Mouse (Mus musculus) T-helper 17 cell (primary cell): ENCODE measurements at regions not wholly inside any gene's neighbourhood (a gene's known extent, or its start where the extent isn't known, plus 50 kb on each side); places are given as distances from the start of the nearest gene placed in this dataset.

ENCODE experiments used
- in situ Hi-C, 2 experiments: fragments of 300-600 bp; cut with MboI, MseI; formaldehyde crosslinking; loops; 1 replicate in 1 of 2; 2 replicates in 1 of 2; pipeline ENCODE4 v1.15.1; 2025; ENCODE audit warnings: high pct_unique_total_duplicates in 2 of 2

DNA sequence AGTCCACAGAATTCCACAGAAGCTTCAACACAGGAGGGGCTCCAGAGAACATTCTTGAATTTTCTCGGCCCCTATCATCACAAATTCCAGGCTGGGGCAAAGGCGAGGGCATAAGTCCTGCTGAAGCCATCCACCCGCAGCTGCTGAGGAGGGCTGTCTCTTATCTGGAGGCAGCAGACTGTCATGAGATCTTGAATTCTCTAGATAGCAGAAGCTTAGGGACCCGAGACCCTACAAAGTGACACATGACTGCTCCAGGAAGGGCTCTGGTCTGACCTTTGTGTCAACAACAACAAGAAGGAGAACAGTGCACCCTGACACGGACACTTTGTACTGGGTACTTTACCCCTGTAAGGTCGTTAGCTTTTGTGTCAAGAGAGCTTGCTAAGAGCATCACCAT is 57.2 kb downstream of the Lao1 start:
- in situ Hi-C loops, result no loop called here

DNA sequence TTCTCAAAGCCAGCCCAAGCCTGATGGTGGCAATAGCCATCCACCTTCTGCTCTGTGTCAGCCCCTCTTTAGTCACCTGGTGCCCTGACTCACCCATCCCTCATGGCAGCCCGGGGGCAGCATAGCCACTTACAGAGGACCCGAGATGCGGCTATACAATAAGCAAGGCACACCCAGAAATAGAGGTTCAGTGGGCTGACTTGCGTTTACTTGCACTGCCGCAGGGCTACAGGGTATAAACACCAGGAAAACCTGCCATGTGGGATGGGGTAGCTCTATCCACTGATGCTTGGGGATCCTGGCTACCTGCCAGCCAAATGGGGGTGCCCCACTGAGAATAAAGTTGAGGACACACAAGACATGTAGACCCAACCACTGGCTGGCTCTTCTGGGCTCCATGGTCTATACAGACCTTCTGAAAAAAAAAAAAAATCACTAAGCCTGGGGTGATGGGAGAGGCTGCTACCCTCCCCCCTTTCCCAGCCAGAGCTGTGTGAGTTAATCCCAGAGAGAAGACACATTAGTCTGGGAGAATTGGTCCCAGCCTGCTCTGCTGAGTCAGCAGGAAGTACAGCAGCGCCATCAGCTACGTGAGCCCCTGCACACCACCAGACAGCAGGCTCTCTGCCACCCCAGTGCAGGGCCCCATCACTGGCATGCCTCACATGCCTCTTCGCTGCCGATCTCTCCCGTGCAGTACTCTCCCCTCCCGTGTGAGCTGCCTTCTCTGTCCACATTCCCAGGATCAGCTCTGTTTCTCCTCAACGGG is 57.8 kb downstream of the Lao1 start:
- in situ Hi-C loops, result no loop called here

DNA sequence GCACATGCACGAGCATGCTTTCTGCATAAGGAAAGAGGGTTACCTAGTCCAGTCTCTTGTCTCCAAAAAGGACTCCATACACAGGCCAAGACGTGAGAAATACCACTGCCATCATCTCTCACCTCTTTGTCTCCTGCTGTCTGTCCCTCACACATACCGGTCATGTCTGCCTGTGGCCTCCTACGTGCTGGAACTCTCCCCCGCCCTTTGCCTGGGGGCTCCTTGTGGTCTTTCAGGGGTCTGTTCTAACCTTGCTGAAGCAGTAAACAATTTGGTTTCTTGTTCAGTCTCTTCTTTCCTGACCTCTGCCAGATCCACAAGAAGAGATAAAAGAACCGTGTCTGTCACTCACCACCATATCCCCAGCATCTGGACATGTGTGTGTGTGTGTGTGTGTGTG is 61.0 kb downstream of the Lao1 start:
- in situ Hi-C loops, result loop anchor here in 1 of 2 experiments (10.0 kb wide), 1 partner anchor 1518 kb away; no protein-coding TSS in a partner anchor

DNA sequence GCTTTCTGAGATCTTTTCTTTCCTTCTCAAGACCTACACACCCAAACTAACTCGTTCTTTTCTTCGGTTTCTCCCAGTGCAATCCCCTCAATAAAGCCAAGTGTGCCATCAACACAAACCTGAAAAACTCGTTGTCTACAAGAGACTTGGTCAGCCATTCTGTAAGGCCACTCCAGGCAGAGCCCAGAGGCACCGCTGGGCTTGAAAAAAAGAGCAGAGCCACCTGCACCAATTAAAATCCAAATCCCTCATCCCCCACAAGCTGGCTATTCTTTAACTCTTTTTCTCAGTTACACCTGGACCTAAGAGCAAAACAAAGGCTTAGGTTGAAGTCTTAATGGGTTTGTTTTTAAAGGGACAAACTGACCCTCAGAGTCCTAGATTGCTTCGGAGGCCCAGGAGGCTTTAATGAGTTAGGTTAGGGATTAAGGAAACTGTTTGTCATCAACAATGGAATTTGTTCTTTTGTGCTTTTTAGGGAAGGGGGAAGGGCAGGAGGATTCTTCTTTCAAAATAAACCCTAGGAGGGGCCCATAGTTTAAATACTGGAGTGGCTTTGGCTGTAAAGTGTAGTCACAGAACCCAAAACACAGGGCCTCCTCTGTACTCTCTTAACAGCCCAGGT is 65.0 kb downstream of the Lao1 start:
- in situ Hi-C loops, result loop anchor here in 1 of 2 experiments (10.0 kb wide), 1 partner anchor 1522 kb away; no protein-coding TSS in a partner anchor

DNA sequence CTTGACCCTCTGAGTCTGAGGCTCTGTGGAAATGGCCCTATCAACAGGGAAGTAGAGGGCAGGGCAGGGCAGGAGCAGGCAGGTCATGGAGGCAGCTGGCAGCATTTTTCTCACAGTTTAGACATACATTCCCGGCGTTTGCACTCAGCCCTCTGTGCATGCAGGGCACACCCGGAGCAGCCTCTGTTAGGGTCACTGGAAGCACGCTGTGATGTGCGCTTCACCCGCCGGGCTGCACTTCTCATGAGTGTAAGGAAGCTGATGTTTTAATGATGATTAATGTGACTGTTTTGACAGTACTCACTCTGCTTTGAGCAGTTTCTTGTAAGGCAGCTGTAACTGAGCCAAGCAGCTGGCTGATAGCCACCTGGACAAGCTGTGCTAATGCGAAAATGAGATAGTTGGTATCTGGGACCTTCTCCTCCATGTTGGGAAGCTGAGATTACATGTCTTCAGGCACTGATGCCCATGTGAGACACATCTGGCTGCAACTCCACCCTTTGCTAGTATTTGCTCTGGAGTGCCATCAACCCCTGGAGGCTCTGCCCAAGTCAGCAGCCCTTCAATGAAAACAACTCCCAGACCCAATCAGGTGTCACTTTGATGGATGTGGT is 66.9 kb downstream of the Lao1 start:
- in situ Hi-C loops, result loop anchor here in 1 of 2 experiments (10.0 kb wide), 1 partner anchor 1524 kb away; no protein-coding TSS in a partner anchor

DNA sequence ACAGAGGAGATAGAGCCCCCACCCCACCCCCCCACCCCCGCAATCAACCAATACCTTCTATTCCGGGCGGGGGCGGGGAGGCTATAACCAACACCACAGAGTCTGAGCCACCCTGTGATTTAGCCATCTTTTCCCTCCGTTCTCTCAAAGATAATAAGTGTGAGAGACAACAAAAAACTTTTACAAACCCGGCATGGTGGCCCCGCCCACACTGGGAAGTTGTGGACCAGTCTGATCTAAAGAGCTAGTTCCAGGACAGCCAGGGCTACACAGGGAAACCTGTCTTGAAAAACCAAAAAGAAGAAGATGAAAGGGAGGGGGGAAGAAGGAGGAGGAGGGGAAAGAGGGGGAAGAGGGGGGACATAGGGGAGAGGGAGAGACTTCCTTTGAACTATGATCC is 67.7 kb downstream of the Lao1 start:
- in situ Hi-C loops, result loop anchor here in 1 of 2 experiments (10.0 kb wide), 1 partner anchor 1524 kb away; no protein-coding TSS in a partner anchor

GRCm38 (mm10) chr4:119029735-119030134 is 68.4 kb downstream of the Lao1 start:
- in situ Hi-C loops, result loop anchor here (10.0 kb wide), 2 partner anchors 775 to 1525 kb away; no protein-coding TSS in a partner anchor

DNA sequence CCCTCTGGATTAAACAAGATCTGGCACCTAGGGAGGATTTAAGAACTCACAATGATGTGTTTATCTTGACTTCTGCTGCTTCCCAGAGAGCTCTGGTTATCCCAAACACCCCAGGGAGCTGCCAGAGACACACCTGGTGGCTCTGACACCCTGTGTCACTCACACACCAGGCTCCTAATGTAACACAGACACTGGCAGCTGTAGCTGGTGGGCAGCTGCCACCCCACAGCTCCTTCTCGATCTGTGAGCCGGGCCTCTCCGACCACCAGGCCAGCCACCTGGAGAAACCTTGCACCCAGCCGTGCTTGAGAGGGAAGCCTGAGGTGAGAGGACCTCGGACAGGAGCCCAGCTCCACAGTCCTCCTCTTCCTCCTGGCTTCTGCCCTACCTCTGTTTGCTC is 69.5 kb downstream of the Lao1 start:
- in situ Hi-C loops, result loop anchor here in 1 of 2 experiments (10.0 kb wide), 1 partner anchor 776 kb away; no protein-coding TSS in a partner anchor

DNA sequence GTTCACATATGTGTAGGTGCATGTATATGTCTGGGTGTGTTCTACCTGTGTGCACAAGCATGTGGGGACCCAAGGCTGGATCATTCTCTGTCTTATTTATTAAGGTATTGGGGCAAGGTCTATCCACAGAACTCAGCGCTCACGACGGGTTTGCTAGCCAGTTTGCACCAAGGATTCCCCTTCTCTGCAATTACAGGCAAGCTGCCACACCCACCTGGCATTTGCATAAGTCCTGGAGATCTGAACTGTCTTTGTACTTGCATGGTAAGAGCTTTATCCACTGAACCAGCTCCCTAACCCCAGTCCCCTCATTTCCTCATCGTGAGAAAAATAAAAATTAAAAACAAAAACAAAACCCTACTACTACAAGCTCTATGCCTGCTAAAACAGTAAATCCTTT is 71.6 kb downstream of the Lao1 start:
- in situ Hi-C loops, result loop anchor here in 1 of 2 experiments (10.0 kb wide), 1 partner anchor 778 kb away; no protein-coding TSS in a partner anchor

DNA sequence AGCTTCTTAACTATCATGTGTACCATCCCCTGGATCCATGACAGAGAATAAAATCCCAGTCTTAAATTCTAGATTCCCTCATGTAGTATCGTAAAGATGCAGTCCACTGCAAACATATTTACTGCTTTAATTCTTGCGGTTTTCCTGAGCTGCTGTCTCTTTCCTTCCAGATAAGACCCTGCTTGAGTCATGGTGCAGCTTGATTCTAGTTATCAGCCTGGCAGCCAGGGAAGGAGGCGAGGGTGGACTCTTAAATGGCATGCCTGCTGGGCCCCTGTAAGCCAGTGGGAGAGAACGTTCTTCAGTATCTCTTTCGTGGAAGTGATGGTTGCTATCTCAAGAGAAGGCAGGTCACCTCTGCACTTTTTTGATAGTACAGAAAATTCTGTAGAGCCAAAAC is 71.9 kb upstream of the Slc2a1 start:
- in situ Hi-C loops, result loop anchor here in 1 of 2 experiments (10.0 kb wide), 1 partner anchor 782 kb away; no protein-coding TSS in a partner anchor

DNA sequence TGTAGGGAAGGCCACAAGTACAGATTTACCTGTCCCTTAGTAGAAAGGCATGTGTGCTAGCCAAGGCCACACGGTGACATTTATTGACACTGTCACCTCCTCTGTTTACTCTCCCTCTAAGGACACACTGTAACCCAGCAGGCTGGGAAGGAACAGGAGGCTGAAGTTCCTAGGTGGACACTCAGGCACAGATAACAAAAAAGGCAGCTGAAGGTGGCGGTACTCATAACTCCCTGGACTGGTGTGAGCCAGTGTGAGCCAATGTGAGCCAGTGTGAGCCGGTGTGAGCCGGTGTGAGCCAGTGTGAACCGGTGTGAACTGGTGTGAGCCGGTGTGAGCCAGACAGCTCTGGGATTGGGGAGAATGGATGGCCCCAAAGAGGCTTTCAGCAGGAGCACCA is 68.5 kb upstream of the Slc2a1 start:
- in situ Hi-C loops, result no loop called here

GRCm38 (mm10) chr4:119041616-119042015 is 66.9 kb upstream of the Slc2a1 start:
- in situ Hi-C loops, result no loop called here

DNA sequence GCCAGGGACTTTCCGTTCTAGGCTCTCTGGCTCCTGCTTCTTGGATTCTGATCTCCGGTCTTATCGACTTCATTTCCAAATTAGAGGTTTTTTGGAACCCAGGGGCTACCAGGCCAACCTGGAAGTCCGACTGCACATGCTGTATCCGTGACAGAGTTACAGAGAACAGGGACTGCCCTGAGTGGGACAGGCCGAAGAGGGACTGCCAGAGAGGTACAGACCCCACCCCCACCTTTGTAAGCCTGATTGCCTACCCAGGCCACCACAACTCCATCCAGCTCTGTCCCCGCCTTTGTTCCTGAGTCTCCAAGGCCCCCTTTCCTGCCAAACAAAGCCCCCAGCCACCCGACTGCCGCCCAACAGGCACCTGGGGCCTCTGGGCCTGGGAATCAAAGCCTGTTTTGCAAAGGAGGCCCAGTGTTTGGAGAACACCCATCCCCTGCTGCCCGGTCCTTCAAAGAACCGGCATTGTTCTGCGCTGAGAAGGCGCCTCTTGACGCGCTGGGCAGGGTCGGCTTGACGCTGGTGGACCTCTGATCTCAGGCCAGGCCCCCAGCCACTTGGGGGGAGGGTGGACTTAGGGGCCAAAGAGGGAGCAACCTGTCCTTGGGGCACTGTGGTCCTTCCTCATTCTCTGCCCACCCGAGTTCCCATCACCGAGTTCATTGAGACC is 64.4 kb upstream of the Slc2a1 start:
- in situ Hi-C loops, result no loop called here

- in situ Hi-C loops, result no loop called here
Observed at GRCm38 (mm10) chr4:119044836-119045235, 63.7 kb upstream of the Slc2a1 start.

GRCm38 (mm10) chr4:119050867-119051353 is 57.6 kb upstream of the Slc2a1 start:
- in situ Hi-C loops, result loop anchor here in 1 of 2 experiments (5.0 to 10.0 kb wide), 2 partner anchors 41 to 1686 kb away; no protein-coding TSS in a partner anchor

- in situ Hi-C loops, result loop anchor here in 1 of 2 experiments (5.0 to 10.0 kb wide), 2 partner anchors 40 to 1688 kb away; no protein-coding TSS in a partner anchor
Observed at GRCm38 (mm10) chr4:119052537-119052936, 56.0 kb upstream of the Slc2a1 start.

DNA sequence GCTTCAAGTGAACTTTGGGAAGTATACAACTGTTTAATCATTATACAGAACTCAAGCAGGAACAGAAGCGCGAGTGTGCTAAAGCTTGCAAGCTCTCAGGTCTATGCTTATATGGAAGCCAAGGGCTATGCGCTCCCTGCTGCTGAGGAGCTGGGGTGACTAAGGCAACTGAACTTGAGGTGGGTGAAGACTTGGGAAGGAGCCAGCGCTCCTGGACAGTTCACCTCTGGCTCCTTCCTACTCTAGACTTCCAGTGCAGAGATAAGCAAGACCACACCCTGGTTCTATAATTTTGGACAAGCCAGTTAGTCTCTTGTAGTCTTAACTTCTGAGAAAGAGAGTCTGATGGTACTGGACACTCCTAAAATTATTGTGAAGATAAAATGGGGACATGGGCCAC is 55.3 kb upstream of the Slc2a1 start:
- in situ Hi-C loops, result loop anchor here in 1 of 2 experiments (5.0 to 10.0 kb wide), 2 partner anchors 39 to 1688 kb away; no protein-coding TSS in a partner anchor

GRCm38 (mm10) chr4:119053680-119054079 is 54.8 kb upstream of the Slc2a1 start:
- in situ Hi-C loops, result loop anchor here in 1 of 2 experiments (5.0 to 10.0 kb wide), 2 partner anchors 39 to 1689 kb away; no protein-coding TSS in a partner anchor

DNA sequence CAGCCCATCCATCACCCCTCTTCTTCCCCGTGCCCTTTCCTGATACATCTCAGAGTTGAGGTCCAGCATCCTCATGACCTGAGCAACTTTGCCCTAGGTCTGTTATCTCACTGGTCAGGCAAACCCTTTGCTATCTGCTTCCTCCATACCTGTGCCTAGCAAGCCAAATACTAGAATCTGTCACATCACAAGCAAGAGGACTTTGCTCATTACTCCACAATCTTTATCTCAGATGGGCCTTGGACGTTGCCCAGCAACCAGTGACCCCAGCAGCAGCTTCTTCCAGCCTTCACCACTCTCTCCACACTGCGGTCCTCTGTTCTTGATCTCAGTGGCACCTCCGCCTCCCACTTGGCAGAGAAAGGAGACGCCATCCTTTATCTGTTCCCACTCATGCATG is 54.4 kb upstream of the Slc2a1 start:
- in situ Hi-C loops, result loop anchor here in 1 of 2 experiments (5.0 to 10.0 kb wide), 2 partner anchors 38 to 1689 kb away; no protein-coding TSS in a partner anchor

- in situ Hi-C loops, result loop anchor here in 1 of 2 experiments (10.0 kb wide), 1 partner anchor 1692 kb away; no protein-coding TSS in a partner anchor
Observed at GRCm38 (mm10) chr4:119057191-119057590, 51.3 kb upstream of the Slc2a1 start.

GRCm38 (mm10) chr4:119057826-119058225 is 50.7 kb upstream of the Slc2a1 start:
- in situ Hi-C loops, result loop anchor here in 1 of 2 experiments (10.0 kb wide), 1 partner anchor 1693 kb away; no protein-coding TSS in a partner anchor
